Comparison of ENCODE assay signal across 10 mouse cellular contexts in the genomic region with DNA sequence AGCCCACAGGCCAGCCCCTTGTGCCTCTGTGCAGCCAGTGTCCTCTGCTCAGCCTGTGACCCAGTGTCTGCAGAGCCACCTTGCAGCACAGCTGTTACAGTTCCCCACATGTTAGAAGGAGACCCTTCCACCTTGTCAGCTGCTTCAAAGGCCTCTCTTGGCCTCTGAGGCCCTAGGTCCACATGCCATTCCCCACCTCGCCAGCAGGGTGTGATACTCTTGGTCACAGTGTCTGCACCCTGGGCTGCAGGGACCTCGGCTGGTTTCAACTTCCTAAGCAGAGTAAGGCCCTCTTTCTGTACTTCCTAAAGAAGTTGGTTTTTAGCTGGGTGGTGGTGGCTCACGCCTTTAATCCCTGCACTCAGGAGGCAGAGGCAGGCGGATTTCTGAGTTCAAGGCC. TPM values are rescaled to one million over a fixed set of nuclear protein-coding genes. Genes with fewer than 3 reads are reported as not detected.
DNase-seq lines count a peak whose midpoint lies in the region; ATAC-seq and TF ChIP-seq lines count a peak whose summit lies in the region.
"Had no signal": no experiment of that assay in that cellular context is flagged by ENCODE, and none has a peak within 500 bp of the region (broad histone marks: within the 10 kb centered on the region; RNA-seq: fewer than 3 reads in every experiment).

No protein-coding gene starts in this region.

- no peak overlapping the region for H3K9ac ChIP-seq in intestine, postnatal 0 days (ENCODE audit: low read depth, low read length)
- no peak overlapping the region for H3K9ac ChIP-seq in intestine, embryonic 16.5 days (ENCODE audit: low read depth, low read length)
- H3K9ac ChIP-seq in MEL (ENCODE audit: control insufficient read depth, low read depth, low read length, poor library complexity, severe bottlenecking), result no peak overlapping the region
- no peak overlapping the region for H3K9ac ChIP-seq in midbrain, embryonic 13.5 days (replicated peaks)
- no peak overlapping the region for H3K9ac ChIP-seq in forebrain, embryonic 14.5 days (ENCODE audit: low read length)
- H3K9ac ChIP-seq: embryonic facial prominence, embryonic 12.5 days; limb, embryonic 15.5 days had no signal

- peak; percentile 67 for TF ChIP-seq CTCF in intestine, postnatal 0 days (IDR thresholded peaks at IDR 0.05; ENCODE audit: low read depth)
- TF ChIP-seq CTCF in MEL (IDR thresholded peaks at IDR 0.05 in 2 of 3, conservative IDR thresholded peaks at IDR 0.05 in 1 of 3; ENCODE audit: control insufficient read depth in 1 of 3, insufficient read depth in 1 of 3, low read depth in 2 of 3, low read length in 3 of 3, poor library complexity in 1 of 3, severe bottlenecking in 1 of 3), result peak; percentile 52 to 65 (median 55)

- TF ChIP-seq RAD21 in MEL (IDR thresholded peaks at IDR 0.05; ENCODE audit: low read depth, low read length), result no peak

- H3K4me2 ChIP-seq in intestine, postnatal 0 days (replicated peaks; ENCODE audit: low read depth), result no peak overlapping the region
- no peak overlapping the region for H3K4me2 ChIP-seq in intestine, embryonic 16.5 days (ENCODE audit: low read depth, low read length)
- no peak overlapping the region for H3K4me2 ChIP-seq in midbrain, embryonic 13.5 days (replicated peaks)
- H3K4me2 ChIP-seq in forebrain, embryonic 14.5 days (ENCODE audit: low read length), result no peak overlapping the region
- H3K4me2 ChIP-seq: embryonic facial prominence, embryonic 12.5 days; limb, embryonic 15.5 days had no signal

- peak; percentile 61 for DNase-seq in MEL (ENCODE audit: low read depth, low spot score)
- DNase-seq in embryo, embryonic 11 days, result peak; percentile 47
- DNase-seq in lung, postnatal 14 days, result peak; percentile 61
- DNase-seq in thymus, adult 18-20 months, result peak; percentile 30
- DNase-seq in forebrain, embryonic 14.5 days (ENCODE audit: low spot score), result no peak

- no peaks in the 10 kb centered on the region for H3K4me1 ChIP-seq in intestine, postnatal 0 days (replicated peaks; ENCODE audit: control insufficient read depth, insufficient read depth, low read length)
- peaks cover 4% of the 10 kb centered on the region; the same call in 1 of the 2 replicates for H3K4me1 ChIP-seq in intestine, embryonic 16.5 days (ENCODE audit: control insufficient read depth, insufficient read depth, low read length)
- peaks cover 3 to 8% of the 10 kb centered on the region in 2 experiments for H3K4me1 ChIP-seq in MEL (ENCODE audit: control insufficient read depth in 1 of 2, insufficient read depth in 2 of 2, low read length in 2 of 2)
- H3K4me1 ChIP-seq in midbrain, embryonic 13.5 days (replicated peaks), result peaks cover 29% of the 10 kb centered on the region
- no peaks in the 10 kb centered on the region for H3K4me1 ChIP-seq in forebrain, embryonic 14.5 days (ENCODE audit: control insufficient read depth, insufficient read depth, low read length)
- H3K4me1 ChIP-seq: embryonic facial prominence, embryonic 12.5 days had no signal

- no peak overlapping the region for H3K27ac ChIP-seq in intestine, postnatal 0 days (ENCODE audit: low read depth, low read length)
- no peak overlapping the region for H3K27ac ChIP-seq in intestine, embryonic 16.5 days (ENCODE audit: low read length)
- H3K27ac ChIP-seq in MEL (ENCODE audit: control insufficient read depth, low read depth, low read length), result no peak overlapping the region
- H3K27ac ChIP-seq in midbrain, embryonic 13.5 days, result no peak overlapping the region
- H3K27ac ChIP-seq in forebrain, embryonic 14.5 days (ENCODE audit: low read depth, low read length), result no peak overlapping the region
- H3K27ac ChIP-seq: embryonic facial prominence, embryonic 12.5 days; limb, embryonic 15.5 days had no signal

- peaks cover 3% of the 10 kb centered on the region for H3K79me2 ChIP-seq in MEL (ENCODE audit: control insufficient read depth, insufficient read depth, low read length, poor library complexity)

- no peaks in the 10 kb centered on the region for H3K27me3 ChIP-seq in intestine, postnatal 0 days (replicated peaks; ENCODE audit: control insufficient read depth, insufficient read depth, low read length)
- no peaks in the 10 kb centered on the region for H3K27me3 ChIP-seq in intestine, embryonic 16.5 days (replicated peaks; ENCODE audit: control insufficient read depth, insufficient read depth, low read length)
- no peaks in the 10 kb centered on the region for H3K27me3 ChIP-seq in MEL (ENCODE audit: control insufficient read depth in 1 of 2, insufficient read depth in 2 of 2, low read length in 2 of 2)
- no peaks in the 10 kb centered on the region for H3K27me3 ChIP-seq in midbrain, embryonic 13.5 days
- H3K27me3 ChIP-seq in forebrain, embryonic 14.5 days (replicated peaks; ENCODE audit: control insufficient read depth, insufficient read depth, low read length), result no peaks in the 10 kb centered on the region
- H3K27me3 ChIP-seq: embryonic facial prominence, embryonic 12.5 days; limb, embryonic 15.5 days had no signal

- TF ChIP-seq EP300 in MEL (IDR thresholded peaks at IDR 0.05; ENCODE audit: low read depth in 1 of 2, low read length in 2 of 2), result no peak

- ATAC-seq in intestine, postnatal 0 days, result no peak
- no peak; the same call in 1 of the 2 replicates for ATAC-seq in intestine, embryonic 16.5 days
- no peak for ATAC-seq in midbrain, embryonic 13.5 days
- no peak for ATAC-seq in forebrain, embryonic 14.5 days

- H3K9me3 ChIP-seq in intestine, postnatal 0 days (ENCODE audit: control insufficient read depth), result no peaks in the 10 kb centered on the region
- H3K9me3 ChIP-seq in intestine, embryonic 16.5 days (ENCODE audit: control insufficient read depth, low read length), result no peaks in the 10 kb centered on the region
- H3K9me3 ChIP-seq in MEL (replicated peaks; ENCODE audit: insufficient read depth, low read length), result no peaks in the 10 kb centered on the region
- H3K9me3 ChIP-seq in midbrain, embryonic 13.5 days, result no peaks in the 10 kb centered on the region
- no peaks in the 10 kb centered on the region for H3K9me3 ChIP-seq in forebrain, embryonic 14.5 days (replicated peaks; ENCODE audit: control insufficient read depth, low read length)
- H3K9me3 ChIP-seq: embryonic facial prominence, embryonic 12.5 days; limb, embryonic 15.5 days had no signal

- H3K4me3 ChIP-seq in intestine, postnatal 0 days (ENCODE audit: low read depth, low read length), result no peak overlapping the region
- no peak overlapping the region for H3K4me3 ChIP-seq in intestine, embryonic 16.5 days (ENCODE audit: low read length)
- H3K4me3 ChIP-seq in MEL (ENCODE audit: control insufficient read depth in 1 of 2, insufficient read depth in 1 of 2, low read depth in 2 of 2, low read length in 2 of 2), result no peak overlapping the region
- H3K4me3 ChIP-seq in midbrain, embryonic 13.5 days (replicated peaks), result no peak overlapping the region
- no peak overlapping the region for H3K4me3 ChIP-seq in forebrain, embryonic 14.5 days (ENCODE audit: low read depth, low read length)
- H3K4me3 ChIP-seq: embryonic facial prominence, embryonic 12.5 days; limb, embryonic 15.5 days had no signal

- 58% methylated on average over 4 of the region's 4 CpGs for WGBS in intestine, postnatal 0 days
- WGBS in intestine, embryonic 16.5 days, result 62% methylated on average over 4 of the region's 4 CpGs
- WGBS in midbrain, embryonic 13.5 days, result 59% methylated on average over 4 of the region's 4 CpGs
- 56% methylated on average over 4 of the region's 4 CpGs for WGBS in forebrain, embryonic 14.5 days

- H3K36me3 ChIP-seq in intestine, postnatal 0 days (ENCODE audit: control insufficient read depth, insufficient read depth), result no peaks in the 10 kb centered on the region
- H3K36me3 ChIP-seq in intestine, embryonic 16.5 days (ENCODE audit: control insufficient read depth, insufficient read depth, low read length), result no peaks in the 10 kb centered on the region
- peaks cover 0 to 4% of the 10 kb centered on the region in 2 experiments; a peak in 2 of 4 replicates for H3K36me3 ChIP-seq in MEL (ENCODE audit: control insufficient read depth in 1 of 2, insufficient read depth in 2 of 2, low read length in 2 of 2)
- H3K36me3 ChIP-seq in midbrain, embryonic 13.5 days, result no peaks in the 10 kb centered on the region; the same call in 1 of the 2 replicates
- H3K36me3 ChIP-seq in forebrain, embryonic 14.5 days (ENCODE audit: control insufficient read depth, insufficient read depth, low read length), result no peaks in the 10 kb centered on the region
- H3K36me3 ChIP-seq: embryonic facial prominence, embryonic 12.5 days had no signal

- no peak for TF ChIP-seq POLR2A in MEL (IDR thresholded peaks at IDR 0.05; ENCODE audit: control insufficient read depth in 1 of 2, insufficient read depth in 1 of 2, low read depth in 1 of 2, low read length in 2 of 2, poor library complexity in 1 of 2)

RNA-seq across cellular contexts. Expression of a gene that starts 13.0 kb away (rescaled TPM):
- 8.1 TPM in 2 replicates for polyA plus RNA-seq in intestine, postnatal 0 days (2015; fragmentation: Nextera tagmentation; extraction: Ambion mirVana)
- 21.3 and 22.5 TPM in 2 replicates for polyA plus RNA-seq in intestine, embryonic 16.5 days (2015; fragmentation: Nextera tagmentation; extraction: Ambion mirVana)
- total RNA-seq in MEL (2012; rRNA removed), result 9.1 and 12.5 TPM in 2 replicates
- polyA plus RNA-seq in MEL (2012; ENCODE audit: insufficient read depth in 1 of 2, insufficient read length in 2 of 2, low read depth in 1 of 2, low replicate concordance in 2 of 2, missing spikeins in 1 of 2), result 10 to 100 TPM in 1 of 2 experiments, not detected in 1; 27.5 TPM
- polyA plus RNA-seq in midbrain, embryonic 13.5 days (2015; fragmentation: Nextera tagmentation; extraction: Ambion mirVana), result 62.1 and 77.3 TPM in 2 replicates
- polyA plus RNA-seq in forebrain, embryonic 14.5 days (2014; fragmentation: Nextera tagmentation; extraction: Ambion mirVana), result 41.7 and 58.5 TPM in 2 replicates

RNA-seq across cellular contexts. Expression of a gene that starts 35.8 kb away (rescaled TPM):
- 22.5 and 23.5 TPM in 2 replicates for polyA plus RNA-seq in intestine, postnatal 0 days (2015; fragmentation: Nextera tagmentation; extraction: Ambion mirVana)
- 103 and 114 TPM in 2 replicates for polyA plus RNA-seq in intestine, embryonic 16.5 days (2015; fragmentation: Nextera tagmentation; extraction: Ambion mirVana)
- 185 and 201 TPM in 2 replicates for total RNA-seq in MEL (2012; rRNA removed)
- 100 to 1,000 TPM; 115 to 133 TPM for polyA plus RNA-seq in MEL (2012; ENCODE audit: insufficient read depth in 1 of 2, insufficient read length in 2 of 2, low read depth in 1 of 2, low replicate concordance in 2 of 2, missing spikeins in 1 of 2)
- polyA plus RNA-seq in midbrain, embryonic 13.5 days (2015; fragmentation: Nextera tagmentation; extraction: Ambion mirVana), result 59.9 and 62.8 TPM in 2 replicates
- 38.9 and 47.4 TPM in 2 replicates for polyA plus RNA-seq in forebrain, embryonic 14.5 days (2014; fragmentation: Nextera tagmentation; extraction: Ambion mirVana)

RNA-seq across cellular contexts. Expression of a gene that starts 38.8 kb away (rescaled TPM):
- not detected in 2 replicates for polyA plus RNA-seq in intestine, postnatal 0 days (2015; fragmentation: Nextera tagmentation; extraction: Ambion mirVana)
- not detected in 2 replicates for polyA plus RNA-seq in intestine, embryonic 16.5 days (2015; fragmentation: Nextera tagmentation; extraction: Ambion mirVana)
- not detected in 2 replicates for total RNA-seq in MEL (2012; rRNA removed)
- polyA plus RNA-seq in MEL (2012; ENCODE audit: insufficient read depth in 1 of 2, insufficient read length in 2 of 2, low read depth in 1 of 2, low replicate concordance in 2 of 2, missing spikeins in 1 of 2), result not detected
- not detected in 2 replicates for polyA plus RNA-seq in midbrain, embryonic 13.5 days (2015; fragmentation: Nextera tagmentation; extraction: Ambion mirVana)
- polyA plus RNA-seq in forebrain, embryonic 14.5 days (2014; fragmentation: Nextera tagmentation; extraction: Ambion mirVana), result not detected in 2 replicates
- polyA plus RNA-seq: embryonic facial prominence, embryonic 12.5 days; limb, embryonic 15.5 days had no signal

RNA-seq across cellular contexts. Expression of a gene that starts 46.2 kb away (rescaled TPM):
- polyA plus RNA-seq in intestine, postnatal 0 days (2015; fragmentation: Nextera tagmentation; extraction: Ambion mirVana), result 521 and 545 TPM in 2 replicates
- polyA plus RNA-seq in intestine, embryonic 16.5 days (2015; fragmentation: Nextera tagmentation; extraction: Ambion mirVana), result 287 and 364 TPM in 2 replicates
- total RNA-seq in MEL (2012; rRNA removed), result 6.6 and 7.6 TPM in 2 replicates
- polyA plus RNA-seq in MEL (2012; ENCODE audit: insufficient read depth in 1 of 2, insufficient read length in 2 of 2, low read depth in 1 of 2, low replicate concordance in 2 of 2, missing spikeins in 1 of 2), result 10 to 100 TPM in 1 of 2 experiments, not detected in 1; 13.1 TPM
- polyA plus RNA-seq in midbrain, embryonic 13.5 days (2015; fragmentation: Nextera tagmentation; extraction: Ambion mirVana), result 14.8 and 16.7 TPM in 2 replicates
- polyA plus RNA-seq in forebrain, embryonic 14.5 days (2014; fragmentation: Nextera tagmentation; extraction: Ambion mirVana), result 15.3 and 17.8 TPM in 2 replicates
